8 mouse cellular contexts compared by ENCODE assay signal in the genomic region with DNA sequence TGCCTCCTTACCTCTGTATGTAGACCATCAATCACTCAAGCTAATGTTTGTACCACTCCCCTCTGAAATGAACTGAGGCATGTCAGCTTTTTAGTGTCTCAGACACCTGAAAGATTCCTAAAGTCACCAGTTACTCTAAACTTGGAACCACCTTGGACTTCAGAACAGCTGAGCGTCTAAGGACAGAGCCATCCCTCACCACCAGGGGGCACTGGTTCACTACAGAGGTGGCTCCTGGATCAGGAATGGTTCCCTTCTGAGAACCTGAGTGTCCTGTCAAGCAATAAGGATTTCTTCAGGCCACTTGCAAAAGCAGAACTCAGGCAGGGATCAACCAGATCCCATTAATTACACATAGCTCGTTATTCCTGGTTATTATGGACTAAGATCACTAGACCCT. TPM values are rescaled to one million over a fixed set of nuclear protein-coding genes. Genes with fewer than 3 reads are reported as not detected.
DNase-seq lines count a peak whose midpoint lies in the region; ATAC-seq and TF ChIP-seq lines count a peak whose summit lies in the region.

No protein-coding gene starts in this region.

- peaks cover 0 to 4% of the 10 kb centered on the region in 2 experiments; a peak in 2 of 4 replicates for H3K4me1 ChIP-seq in CH12.LX (ENCODE audit: control insufficient read depth in 1 of 2, insufficient read depth in 2 of 2)
- no peaks in the 10 kb centered on the region for H3K4me1 ChIP-seq in lung, embryonic 16.5 days (replicated peaks; ENCODE audit: control insufficient read depth, insufficient read depth, low read length)

- H3K4me2 ChIP-seq in CH12.LX (ENCODE audit: insufficient read depth, low read depth, poor library complexity, severe bottlenecking), result no peak overlapping the region
- H3K4me2 ChIP-seq in lung, embryonic 16.5 days (ENCODE audit: low read depth, low read length), result no peak overlapping the region

- in situ Hi-C loops in CH12.LX (cut with MboI; ENCODE audit: low pct_ligation_motif_present, low pct_unique_long_range_greater_than_20kb, low sequenced_read_pairs), result loop anchor here (10.0 kb wide), 2 partner anchors 55 to 215 kb away; no protein-coding TSS in a partner anchor

- no peaks in the 10 kb centered on the region for H3K36me3 ChIP-seq in CH12.LX (replicated peaks in 1 of 2; ENCODE audit: control insufficient read depth in 1 of 2, insufficient read depth in 1 of 2, low read length in 1 of 2)
- H3K36me3 ChIP-seq in lung, embryonic 16.5 days (ENCODE audit: control insufficient read depth, insufficient read depth, low read length), result no peaks in the 10 kb centered on the region

- no peak overlapping the region for H3K4me3 ChIP-seq in CH12.LX (replicated peaks in 1 of 3; ENCODE audit: low read depth in 2 of 3, low read length in 2 of 3, poor library complexity in 1 of 3)
- no peak overlapping the region for H3K4me3 ChIP-seq in lung, embryonic 16.5 days (ENCODE audit: low read length)

- H3K9ac ChIP-seq in CH12.LX (ENCODE audit: insufficient read depth, low read depth), result no peak overlapping the region
- H3K9ac ChIP-seq in lung, embryonic 16.5 days (ENCODE audit: low read length), result no peak overlapping the region

- no peak for TF ChIP-seq EP300 in CH12.LX (IDR thresholded peaks at IDR 0.05; ENCODE audit: low read length)

- TF ChIP-seq RAD21 in CH12.LX (IDR thresholded peaks at IDR 0.05; ENCODE audit: low read depth, low read length), result peak; percentile 92

- TF ChIP-seq POLR2A in CH12.LX (IDR thresholded peaks at IDR 0.05; ENCODE audit: low read depth, low read length), result no peak

- WGBS in lung, embryonic 16.5 days, result 3% methylated on average over 2 of the region's 2 CpGs

- no peaks in the 10 kb centered on the region for H3K9me3 ChIP-seq in CH12.LX (replicated peaks; ENCODE audit: low read length)
- H3K9me3 ChIP-seq in lung, embryonic 16.5 days (ENCODE audit: control insufficient read depth, low read length), result no peaks in the 10 kb centered on the region

- no peak overlapping the region for H3K27ac ChIP-seq in CH12.LX (ENCODE audit: insufficient read depth, low read depth)
- H3K27ac ChIP-seq in lung, embryonic 16.5 days (ENCODE audit: low read length), result no peak overlapping the region

- DNase-seq in CH12.LX (ENCODE audit: extremely low read depth), result peak; percentile 76
- DNase-seq in adipocyte (ENCODE audit: low spot score), result peak; percentile 93
- peak; percentile 92 for DNase-seq in embryo, embryonic 10 days (ENCODE audit: low spot score)
- peak; percentile 60 for DNase-seq in heart, adult 8-10 months (ENCODE audit: low spot score)
- DNase-seq in layer of hippocampus, adult 11-12 months (ENCODE audit: low spot score), result peak; percentile 81
- peak; percentile 82 to 87 for DNase-seq in right cerebral cortex, adult 2 months (ENCODE audit: low spot score in 2 of 2)
- DNase-seq in urinary bladder, postnatal 10 days (ENCODE audit: low spot score), result peak; percentile 49

- ATAC-seq in lung, embryonic 16.5 days (ENCODE audit: low read depth), result peak; percentile 79

- dilution Hi-C loops in CH12.LX (cut with MboI; ENCODE audit: extremely low pct_ligation_motif_present, extremely low pct_unique_long_range_greater_than_20kb, low sequenced_read_pairs), result no loop called here

- peaks cover 5% of the 10 kb centered on the region for H3K27me3 ChIP-seq in CH12.LX (replicated peaks)
- no peaks in the 10 kb centered on the region for H3K27me3 ChIP-seq in lung, embryonic 16.5 days (ENCODE audit: control insufficient read depth, insufficient read depth, low read depth, low read length)

- no peaks in the 10 kb centered on the region for H3K79me2 ChIP-seq in CH12.LX (replicated peaks; ENCODE audit: control insufficient read depth, extremely low read depth, insufficient read depth, poor library complexity, severe bottlenecking)

- TF ChIP-seq CTCF in CH12.LX (conservative IDR thresholded peaks at IDR 0.05 in 1 of 2, IDR thresholded peaks at IDR 0.05 in 1 of 2; ENCODE audit: low read depth in 2 of 2, low read length in 2 of 2), result peak; percentile 93 to 96

TF ChIP-seq in CH12.LX, 34 proteins besides CTCF, POLR2A, EP300 and RAD21:
- no peak for TF ChIP-seq RCOR1 (conservative IDR thresholded peaks at IDR 0.05; ENCODE audit: low read depth, low read length)
- TF ChIP-seq TCF12 (IDR thresholded peaks at IDR 0.05; ENCODE audit: low read depth, low read length), result no peak
- TF ChIP-seq JUN (IDR thresholded peaks at IDR 0.05; ENCODE audit: insufficient read depth, low read depth, low read length), result no peak
- peak; percentile 27 for TF ChIP-seq ZC3H11A (IDR thresholded peaks at IDR 0.05; ENCODE audit: low read depth, low read length)
- no peak for TF ChIP-seq MAFK (IDR thresholded peaks at IDR 0.05; ENCODE audit: insufficient replicate concordance, low read length)
- TF ChIP-seq ELF1 (IDR thresholded peaks at IDR 0.05; ENCODE audit: low read depth, low read length), result no peak
- peak; percentile 88 for TF ChIP-seq SMC3 (IDR thresholded peaks at IDR 0.05; ENCODE audit: low read depth, low read length)
- TF ChIP-seq CHD2 (IDR thresholded peaks at IDR 0.05; ENCODE audit: low read length), result no peak

RNA-seq across cellular contexts. Expression of gene Pom121, which starts 5.9 kb away (rescaled TPM):
- 9.8 and 10.4 TPM in 2 replicates for total RNA-seq in CH12.LX (2012; rRNA removed)
- total RNA-seq in CH12.LX (2014; rRNA removed), result 2.4 and 3.4 TPM in 2 replicates
- 37.5 and 54.0 TPM in 2 replicates for polyA plus RNA-seq in CH12.LX (2012; ENCODE audit: insufficient read length, low read depth)
- 10 to 100 TPM in 3 of 4 experiments, 1 to 10 TPM in 1; 9.4 to 11.7 (median 10.8) TPM for total RNA-seq in heart, adult 8-10 months (2022)
- 9.4 and 9.7 TPM in 2 replicates for polyA plus RNA-seq in lung, embryonic 16.5 days (2015; fragmentation: Nextera tagmentation; extraction: Ambion mirVana)

RNA-seq across cellular contexts. Expression of gene Nsun5, which starts 30.5 kb away (rescaled TPM):
- total RNA-seq in CH12.LX (2012; rRNA removed) (27.6 and 37.4 TPM in 2 replicates), CH12.LX (2014; rRNA removed) (30.0 and 30.9 TPM in 2 replicates)
- polyA plus RNA-seq in CH12.LX (2012; ENCODE audit: insufficient read length, low read depth), result 36.6 and 42.2 TPM in 2 replicates
- total RNA-seq in heart, adult 8-10 months (2022), result 10 to 100 TPM; 11.4 to 15.1 (median 13.3) TPM
- 32.1 and 34.3 TPM in 2 replicates for polyA plus RNA-seq in lung, embryonic 16.5 days (2015; fragmentation: Nextera tagmentation; extraction: Ambion mirVana)

RNA-seq across cellular contexts. Expression of gene Trim50, which starts 47.1 kb away (rescaled TPM):
- not detected in 2 replicates for total RNA-seq in CH12.LX (2012; rRNA removed)
- not detected in 2 replicates for total RNA-seq in CH12.LX (2014; rRNA removed)
- not detected in 2 replicates for polyA plus RNA-seq in CH12.LX (2012; ENCODE audit: insufficient read length, low read depth)
- total RNA-seq in heart, adult 8-10 months (2022), result under 1 TPM in 1 of 4 experiments, not detected in 3; 0.28 TPM
- polyA plus RNA-seq in lung, embryonic 16.5 days (2015; fragmentation: Nextera tagmentation; extraction: Ambion mirVana), result not detected in 2 replicates

RNA-seq across cellular contexts. Expression of gene Fkbp6, which starts 50.4 kb away (rescaled TPM):
- total RNA-seq in CH12.LX (2012; rRNA removed) (not detected in 2 replicates), CH12.LX (2014; rRNA removed) (not detected in 2 replicates)
- not detected in 2 replicates for polyA plus RNA-seq in CH12.LX (2012; ENCODE audit: insufficient read length, low read depth)
- under 1 TPM in 3 of 4 experiments, not detected in 1; 0.24 to 0.94 (median 0.90) TPM for total RNA-seq in heart, adult 8-10 months (2022)
- not detected in 2 replicates for polyA plus RNA-seq in lung, embryonic 16.5 days (2015; fragmentation: Nextera tagmentation; extraction: Ambion mirVana)
